Mouse (Mus musculus): ENCODE measurements around the gene Pagr1b.

DNA sequence TGATC, at the start of gene Pagr1b:
- TF ChIP-seq POLR2A (IDR thresholded peaks at IDR 0.05; ENCODE audit: borderline replicate concordance, low read depth, low read length) (no peak), CTCF (IDR thresholded peaks at IDR 0.05; ENCODE audit: low read depth, low read length) (no peak)

All from bone marrow macrophage, adult 2 months (primary cell).